Mouse (Mus musculus): ENCODE data around the gene Atf7. TPM values are rescaled to one million over a fixed set of nuclear protein-coding genes. Genes with fewer than 3 reads are reported as not detected.

Gene Atf7
- polyA plus RNA-seq, 1 experiment from 2014 or later = 17.0 TPM

GRCm38 (mm10) chr15:102544801-102545200, 80.5 kb downstream of the Atf7 start:
- Histone ChIP-seq H3K4me1 (replicated peaks; ENCODE audit: control insufficient read depth, insufficient read depth) (no peaks in the 10 kb centered on the region), H3K27me3 (ENCODE audit: control insufficient read depth, insufficient read depth, low read length) (no peaks in the 10 kb centered on the region), H3K36me3 (ENCODE audit: control insufficient read depth, insufficient read depth, low read length) (peaks cover 20% of the 10 kb centered on the region), H3K9ac (ENCODE audit: low read length) (no peak overlapping the region), H3K27ac (replicated peaks) (no peak overlapping the region), H3K9me3 (ENCODE audit: control insufficient read depth, low read length) (no peaks in the 10 kb centered on the region), H3K4me2 (replicated peaks; ENCODE audit: low read depth) (no peak overlapping the region), H3K4me3 (ENCODE audit: low read depth, low read length) (no peak overlapping the region)
- WGBS = 89% methylated on average over 4 of the region's 4 CpGs
- DNase-seq (ENCODE audit: low spot score) (no peak), ATAC-seq (ENCODE audit: low FRiP score, low TSS enrichment) (no peak)
- TF ChIP-seq EP300 (optimal IDR thresholded peaks at IDR 0.05) (no peak), CTCF (IDR thresholded peaks at IDR 0.05; ENCODE audit: low read depth) (no peak)

DNA sequence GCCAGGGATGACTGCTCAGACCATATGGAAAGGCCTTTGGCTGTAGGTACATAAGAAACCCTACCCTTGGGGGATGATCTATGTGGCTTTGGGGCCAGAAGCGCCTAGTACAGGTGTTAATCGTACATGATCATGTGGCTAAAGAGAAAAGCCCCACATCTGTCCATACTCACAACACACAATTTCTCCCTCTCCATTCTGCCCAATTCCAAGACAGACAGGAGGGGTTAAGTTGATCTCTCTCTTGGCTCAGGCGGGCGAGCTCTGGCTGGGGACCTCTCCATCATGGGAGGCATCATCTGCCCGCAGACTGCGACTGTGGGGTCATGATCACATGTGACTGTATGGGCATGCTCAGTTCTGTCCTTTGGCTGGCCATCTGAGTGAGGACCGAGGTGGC, 91.3 kb downstream of the Atf7 start:
- H3K27ac ChIP-seq (replicated peaks) = no peak overlapping the region
- H3K27me3 ChIP-seq (ENCODE audit: control insufficient read depth, insufficient read depth, low read length) = no peaks in the 10 kb centered on the region
- ATAC-seq (ENCODE audit: low FRiP score, low TSS enrichment) (no peak), DNase-seq (ENCODE audit: low spot score) (no peak)
- H3K36me3 ChIP-seq (ENCODE audit: control insufficient read depth, insufficient read depth, low read length) = peaks cover 39% of the 10 kb centered on the region
- H3K9ac ChIP-seq (ENCODE audit: low read length) = no peak overlapping the region
- H3K9me3 ChIP-seq (ENCODE audit: control insufficient read depth, low read length) = no peaks in the 10 kb centered on the region
- no peak overlapping the region for H3K4me2 ChIP-seq (replicated peaks; ENCODE audit: low read depth)
- no peaks in the 10 kb centered on the region for H3K4me1 ChIP-seq (replicated peaks; ENCODE audit: control insufficient read depth, insufficient read depth)
- H3K4me3 ChIP-seq (ENCODE audit: low read depth, low read length) = no peak overlapping the region
- WGBS = 87% methylated on average over 7 of the region's 7 CpGs
- no peak for TF ChIP-seq CTCF (IDR thresholded peaks at IDR 0.05; ENCODE audit: low read depth)
- no peak for TF ChIP-seq EP300 (optimal IDR thresholded peaks at IDR 0.05)

GRCm38 (mm10) chr15:102532106-102532900, 93.0 kb downstream of the Atf7 start:
- DNase-seq (ENCODE audit: low spot score) (no peak), ATAC-seq (ENCODE audit: low FRiP score, low TSS enrichment) (no peak)
- H3K4me2 ChIP-seq (replicated peaks; ENCODE audit: low read depth) = no peak overlapping the region

DNA sequence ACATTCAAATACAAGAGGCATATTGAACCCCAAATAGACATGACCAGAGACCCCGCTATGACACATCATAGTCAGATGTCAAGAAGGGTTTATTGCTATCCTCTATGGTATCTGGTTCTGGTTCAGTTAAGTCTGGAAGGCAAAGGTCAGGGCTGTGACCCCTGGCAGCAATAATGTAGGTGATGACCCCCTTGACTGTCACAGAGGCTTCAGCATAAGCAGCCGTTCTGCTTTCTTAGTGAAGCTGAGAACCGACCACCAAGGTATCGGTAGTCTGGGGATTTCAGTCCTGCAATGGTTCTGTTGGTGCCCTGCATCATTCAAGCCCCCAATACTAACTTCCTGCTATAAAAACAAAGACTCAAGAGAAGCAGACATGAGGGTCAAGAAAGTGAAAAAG, 93.7 kb downstream of the Atf7 start:
- Histone ChIP-seq H3K4me3 (ENCODE audit: low read depth, low read length) (no peak overlapping the region), H3K4me1 (replicated peaks; ENCODE audit: control insufficient read depth, insufficient read depth) (no peaks in the 10 kb centered on the region), H3K27ac (replicated peaks) (no peak overlapping the region), H3K9me3 (ENCODE audit: control insufficient read depth, low read length) (no peaks in the 10 kb centered on the region), H3K36me3 (ENCODE audit: control insufficient read depth, insufficient read depth, low read length) (peaks cover 36% of the 10 kb centered on the region), H3K4me2 (replicated peaks; ENCODE audit: low read depth) (no peak overlapping the region), H3K9ac (ENCODE audit: low read length) (no peak overlapping the region), H3K27me3 (ENCODE audit: control insufficient read depth, insufficient read depth, low read length) (no peaks in the 10 kb centered on the region)
- 88% methylated on average over 4 of the region's 4 CpGs for WGBS
- TF ChIP-seq CTCF (IDR thresholded peaks at IDR 0.05; ENCODE audit: low read depth) (no peak), EP300 (optimal IDR thresholded peaks at IDR 0.05) (no peak)
- DNase-seq (ENCODE audit: low spot score) = no peak
- no peak for ATAC-seq (ENCODE audit: low FRiP score, low TSS enrichment)

More at GRCm38 (mm10) chr15:102532106-102532900, 93.0 kb downstream of the Atf7 start:
- Histone ChIP-seq H3K27ac (replicated peaks) (no peak overlapping the region), H3K36me3 (ENCODE audit: control insufficient read depth, insufficient read depth, low read length) (peaks cover 39% of the 10 kb centered on the region), H3K4me3 (ENCODE audit: low read depth, low read length) (no peak overlapping the region), H3K4me1 (replicated peaks; ENCODE audit: control insufficient read depth, insufficient read depth) (no peaks in the 10 kb centered on the region), H3K27me3 (ENCODE audit: control insufficient read depth, insufficient read depth, low read length) (no peaks in the 10 kb centered on the region), H3K9me3 (ENCODE audit: control insufficient read depth, low read length) (no peaks in the 10 kb centered on the region), H3K9ac (ENCODE audit: low read length) (no peak overlapping the region)
- TF ChIP-seq EP300 (optimal IDR thresholded peaks at IDR 0.05) = no peak
- TF ChIP-seq CTCF (IDR thresholded peaks at IDR 0.05; ENCODE audit: low read depth) = no peak
- 89% methylated on average over 3 of the region's 3 CpGs for WGBS

DNA sequence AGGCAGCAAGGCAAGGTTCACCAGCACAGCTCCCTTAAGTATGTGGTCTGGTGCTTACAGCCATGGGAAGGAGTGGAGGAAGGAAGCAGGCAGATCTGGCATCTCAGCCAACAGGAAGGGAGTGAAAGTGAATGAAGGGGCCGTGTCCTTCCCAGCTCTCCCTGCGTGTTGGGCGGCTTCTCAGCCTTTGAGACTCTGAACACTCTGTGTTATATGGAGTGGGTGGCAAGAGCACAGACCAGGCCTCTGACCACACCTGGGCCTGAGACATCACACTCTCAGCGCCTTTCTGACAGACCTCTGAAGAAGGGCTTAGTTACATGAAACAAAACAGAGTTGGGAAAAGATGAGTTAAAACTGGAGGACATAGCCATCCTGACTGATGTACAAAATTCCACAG, 94.7 kb downstream of the Atf7 start:
- Histone ChIP-seq H3K4me1 (replicated peaks; ENCODE audit: control insufficient read depth, insufficient read depth) (no peaks in the 10 kb centered on the region), H3K27ac (replicated peaks) (no peak overlapping the region), H3K36me3 (ENCODE audit: control insufficient read depth, insufficient read depth, low read length) (peaks cover 30% of the 10 kb centered on the region), H3K4me2 (replicated peaks; ENCODE audit: low read depth) (no peak overlapping the region), H3K27me3 (ENCODE audit: control insufficient read depth, insufficient read depth, low read length) (no peaks in the 10 kb centered on the region), H3K4me3 (ENCODE audit: low read depth, low read length) (no peak overlapping the region), H3K9me3 (ENCODE audit: control insufficient read depth, low read length) (no peaks in the 10 kb centered on the region), H3K9ac (ENCODE audit: low read length) (no peak overlapping the region)
- no peak for TF ChIP-seq EP300 (optimal IDR thresholded peaks at IDR 0.05)
- no peak for TF ChIP-seq CTCF (IDR thresholded peaks at IDR 0.05; ENCODE audit: low read depth)
- ATAC-seq (ENCODE audit: low FRiP score, low TSS enrichment) = no peak
- DNase-seq (ENCODE audit: low spot score) = no peak
- WGBS = 74% methylated on average over 4 of the region's 4 CpGs

DNA sequence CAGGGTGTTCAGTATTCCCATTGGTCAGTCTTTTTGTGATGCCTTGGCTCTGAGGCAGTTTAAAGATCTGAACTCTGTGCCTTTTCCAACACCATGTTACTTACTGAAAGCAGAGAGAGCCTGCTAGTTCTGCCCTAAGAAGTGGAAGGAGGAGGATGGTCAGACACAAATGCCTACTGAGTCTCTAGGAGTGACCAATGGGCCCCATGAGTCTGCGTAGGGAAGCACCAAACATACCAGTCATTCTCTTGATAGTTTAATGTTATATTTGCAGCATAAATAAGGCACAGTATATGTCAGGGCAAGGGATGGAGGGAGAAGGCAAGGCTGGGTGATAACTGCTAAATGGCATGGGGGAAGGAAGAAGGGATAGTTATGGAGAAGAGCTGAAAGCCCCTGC, 96.9 kb downstream of the Atf7 start:
- H3K4me2 ChIP-seq (replicated peaks; ENCODE audit: low read depth) = no peak overlapping the region
- ATAC-seq (ENCODE audit: low FRiP score, low TSS enrichment) = no peak
- H3K27ac ChIP-seq (replicated peaks) = no peak overlapping the region
- H3K4me1 ChIP-seq (replicated peaks; ENCODE audit: control insufficient read depth, insufficient read depth) = no peaks in the 10 kb centered on the region
- H3K9me3 ChIP-seq (ENCODE audit: control insufficient read depth, low read length) = no peaks in the 10 kb centered on the region
- H3K27me3 ChIP-seq (ENCODE audit: control insufficient read depth, insufficient read depth, low read length) = no peaks in the 10 kb centered on the region
- peaks cover 29% of the 10 kb centered on the region for H3K36me3 ChIP-seq (ENCODE audit: control insufficient read depth, insufficient read depth, low read length)
- TF ChIP-seq EP300 (optimal IDR thresholded peaks at IDR 0.05) = no peak
- no peak for TF ChIP-seq CTCF (IDR thresholded peaks at IDR 0.05; ENCODE audit: low read depth)
- no peak overlapping the region for H3K4me3 ChIP-seq (ENCODE audit: low read depth, low read length)
- WGBS = 90% methylated on average over 1 of the region's 1 CpGs
- no peak for DNase-seq (ENCODE audit: low spot score)
- no peak overlapping the region for H3K9ac ChIP-seq (ENCODE audit: low read length)
